Mouse (Mus musculus) 3134 (cell line): ENCODE data around the gene Map2k7.
"Not testable (repeated sequence)": the region's sequence is repeated elsewhere in the genome, so short reads cannot be mapped to it uniquely, and the experiment has no call there.

Experiments
- DNase-seq: peaks from one replicate; pipeline ENCODE4 v3.0.0-alpha.2; 2011; ENCODE audit warnings: low spot score; ENCODE audit not compliant: insufficient read length; ENCODE audit errors: extremely low read depth

The Map2k7 gene

DNA sequence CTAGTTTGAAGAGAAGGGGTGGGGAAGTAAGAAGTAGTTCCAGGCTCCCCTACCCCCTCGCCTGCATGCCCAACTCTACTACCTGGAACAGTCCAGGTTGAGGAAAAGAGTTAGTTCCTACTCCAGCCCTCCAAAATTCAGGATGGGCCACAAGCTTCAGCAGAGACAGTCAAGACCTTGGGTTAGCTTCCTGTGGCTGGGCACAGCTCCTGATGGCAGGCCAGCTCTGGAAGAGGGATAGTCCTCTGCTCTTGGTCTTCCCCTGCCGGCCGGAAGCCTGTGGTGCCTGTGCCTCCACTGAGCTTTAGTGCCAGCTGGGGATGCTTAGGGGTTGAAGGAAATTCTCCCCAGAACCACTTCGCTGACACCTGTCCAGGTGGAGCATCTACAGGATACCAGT lies 12.2 kb upstream of the Map2k7 start:
- no peak for DNase-seq

DNA sequence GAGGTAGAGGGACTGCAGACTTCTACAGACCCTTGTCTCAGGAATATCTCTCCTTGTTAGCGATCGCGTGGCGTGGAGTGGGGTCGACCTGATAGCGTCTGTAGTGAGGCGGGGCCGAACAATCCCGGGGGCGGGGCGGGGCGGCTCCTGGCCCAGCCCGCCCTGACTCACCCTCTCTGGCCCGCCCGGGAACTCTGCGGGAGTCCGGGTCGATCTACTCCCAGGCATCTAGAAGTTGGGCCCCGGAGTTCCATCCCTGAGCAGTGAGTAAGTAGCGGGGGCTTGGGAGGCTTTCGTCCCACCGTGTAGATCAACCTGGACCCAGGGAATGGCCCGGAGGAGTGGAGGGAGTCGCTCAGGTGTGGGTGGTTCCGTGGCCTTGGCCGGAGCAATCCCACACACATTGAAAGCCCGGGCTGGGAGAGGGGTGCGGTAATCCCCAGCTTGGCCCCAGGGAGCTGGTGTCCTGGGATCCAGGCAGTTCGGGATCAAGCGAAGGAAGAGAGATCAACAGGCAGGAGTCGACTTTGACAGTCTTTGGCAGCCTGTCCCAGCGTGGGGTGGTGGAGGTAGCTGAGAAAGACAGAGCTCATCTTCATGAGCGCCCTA lies 11.7 kb upstream of the Map2k7 start, which contains the start of gene Lrrc8e:
Lrrc8e (plus strand) TSS at position 89 of the 609 bp plus-strand sequence.
- DNase-seq: peak; percentile 83

DNA sequence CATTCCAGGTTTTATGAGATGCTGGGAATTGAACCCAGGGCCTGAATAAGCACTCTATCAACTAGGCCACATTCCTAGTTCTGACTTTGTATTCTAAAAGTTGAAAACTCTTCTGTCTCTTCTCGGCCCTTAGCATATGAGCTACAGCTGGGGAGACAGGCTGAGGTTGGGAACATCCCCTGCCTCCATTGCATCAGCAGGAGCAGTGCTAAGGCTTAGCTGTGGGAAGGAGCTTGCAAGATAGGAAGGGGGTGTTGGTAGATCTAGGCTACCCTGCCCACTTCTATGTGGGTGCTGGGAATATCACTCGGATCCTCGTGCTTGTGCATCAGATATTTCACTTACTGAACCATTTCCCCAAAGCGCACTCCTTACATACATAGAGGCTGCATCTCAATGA lies 10.6 kb upstream of the Map2k7 start:
- no peak for DNase-seq

DNA sequence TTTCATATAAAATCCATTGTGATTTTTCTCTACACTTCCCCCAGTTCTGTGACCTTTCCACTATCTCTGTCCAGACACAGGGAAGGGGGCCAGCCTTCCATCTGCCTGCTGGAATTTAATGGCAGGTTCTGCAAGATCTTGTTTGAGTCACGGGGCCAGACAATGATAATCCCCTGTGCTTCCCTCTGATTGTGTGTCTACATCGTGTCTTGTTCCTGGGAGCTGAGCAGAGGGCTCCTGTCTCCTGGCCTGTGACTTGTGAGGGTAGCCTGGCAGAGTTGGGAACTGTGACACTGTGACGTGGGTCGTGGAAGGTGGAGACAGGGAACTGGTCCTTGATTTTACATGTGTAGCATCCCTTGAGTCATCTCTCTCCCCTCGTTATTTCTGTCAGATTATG lies 8.8 kb upstream of the Map2k7 start:
- DNase-seq: no peak

DNA sequence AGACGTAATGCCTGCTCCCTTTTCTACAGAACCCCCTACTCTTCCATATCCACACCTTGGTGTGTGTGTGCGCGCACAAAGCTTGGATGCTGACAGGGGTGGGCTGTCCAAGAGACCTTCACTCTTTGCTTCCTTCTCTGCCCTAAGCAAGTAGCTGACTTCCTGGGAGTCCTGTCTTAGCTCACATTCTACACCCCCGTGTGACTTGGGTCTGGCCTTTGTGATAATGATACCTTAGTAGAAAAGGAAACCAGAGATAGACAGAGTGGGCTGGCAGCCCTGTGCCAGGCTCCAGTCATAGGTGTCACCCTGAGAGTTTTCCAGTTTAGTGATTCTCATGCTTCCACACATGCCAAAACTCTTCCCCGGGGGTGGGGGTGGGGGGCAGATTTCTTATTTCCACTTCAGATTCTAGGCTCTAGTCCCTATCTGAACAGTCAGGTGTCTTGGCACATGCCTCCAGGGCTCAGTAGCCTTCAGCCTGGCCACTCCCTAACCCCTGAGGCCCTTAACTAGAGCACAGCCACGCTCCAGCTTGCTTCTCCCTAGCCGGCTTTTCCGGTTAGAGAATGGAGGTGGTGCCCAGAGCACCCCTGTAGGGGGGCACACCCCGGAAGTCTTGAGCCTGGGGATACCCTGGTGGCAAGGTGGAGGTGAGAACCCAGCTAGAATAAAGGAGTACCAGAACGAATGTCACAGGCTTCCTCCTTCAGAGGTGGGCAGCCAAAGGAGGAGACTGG lies 7.8 kb upstream of the Map2k7 start:
- DNase-seq: no peak

DNA sequence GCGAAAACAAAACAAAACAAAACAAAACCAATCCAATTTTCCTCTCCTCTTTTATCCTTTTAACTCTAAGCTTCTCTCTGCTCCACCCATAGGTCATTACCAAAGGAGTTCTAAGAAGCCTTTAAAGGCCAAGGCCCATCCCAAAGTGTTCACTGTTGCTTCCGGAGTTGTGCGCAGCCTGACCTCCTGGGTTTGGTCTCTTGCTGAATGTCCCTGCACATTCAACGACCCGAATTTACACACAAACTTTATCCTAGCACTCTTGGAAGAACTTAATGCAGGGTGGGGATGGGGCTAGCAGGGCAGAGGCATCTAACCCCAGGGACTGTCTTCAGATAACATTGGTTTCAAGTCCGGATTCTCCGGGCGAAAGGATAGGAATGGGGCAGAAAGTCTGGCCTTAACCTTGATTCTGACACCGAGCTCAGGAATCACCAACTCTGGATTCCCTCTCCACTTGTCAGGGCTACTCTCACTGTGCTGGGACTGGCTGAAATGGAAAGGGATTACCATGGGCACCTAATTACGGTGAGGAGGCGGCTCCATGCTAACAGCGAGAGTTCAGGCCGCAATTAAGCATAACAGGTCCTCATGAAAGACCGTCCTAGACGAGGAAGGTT lies 616 bp upstream of the Map2k7 start:
- no peak for DNase-seq

- DNase-seq: no peak
Observed at GRCm38 (mm10) chr8:4239193-4239890, 802 bp downstream of the Map2k7 start.

DNA sequence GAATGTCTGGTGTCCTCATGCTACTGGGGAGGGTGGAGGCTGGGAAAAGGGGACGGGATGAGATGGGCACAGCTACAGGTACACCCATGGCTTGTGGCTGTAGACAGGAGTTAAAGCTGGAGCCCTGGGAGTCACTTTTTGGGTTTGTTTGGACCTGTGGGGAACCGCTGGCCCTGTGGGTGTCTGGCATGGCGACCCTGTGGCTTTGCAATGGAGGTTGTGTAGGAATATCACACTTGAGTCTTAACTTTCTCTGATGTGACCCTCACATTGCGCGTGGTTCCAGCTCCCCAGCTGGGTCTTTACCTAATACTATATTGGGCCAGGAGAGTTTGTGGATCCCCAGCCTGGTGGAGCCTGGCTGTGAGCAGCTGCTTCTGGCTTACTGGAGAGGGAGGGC lies 6.5 kb downstream of the Map2k7 start:
- DNase-seq: no peak

DNA sequence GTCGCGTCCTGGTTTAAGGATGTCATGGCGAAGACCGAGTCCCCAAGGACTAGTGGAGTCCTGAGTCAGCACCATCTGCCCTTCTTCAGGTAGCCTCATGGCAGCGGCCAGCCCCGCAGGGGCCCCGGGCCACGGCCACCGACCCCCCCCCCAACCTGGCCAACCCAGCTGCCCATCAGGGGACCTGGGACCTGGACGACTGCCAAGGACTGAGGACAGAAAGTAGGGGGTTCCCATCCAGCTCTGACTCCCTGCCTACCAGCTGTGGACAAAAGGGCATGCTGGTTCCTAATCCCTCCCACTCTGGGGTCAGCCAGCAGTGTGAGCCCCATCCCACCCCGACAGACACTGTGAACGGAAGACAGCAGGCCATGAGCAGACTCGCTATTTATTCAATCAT lies 7.2 kb downstream of the Map2k7 start:
- DNase-seq: no peak

GRCm38 (mm10) chr8:4247241-4247640 lies 8.7 kb downstream of the Map2k7 start:
- no peak for DNase-seq

DNA sequence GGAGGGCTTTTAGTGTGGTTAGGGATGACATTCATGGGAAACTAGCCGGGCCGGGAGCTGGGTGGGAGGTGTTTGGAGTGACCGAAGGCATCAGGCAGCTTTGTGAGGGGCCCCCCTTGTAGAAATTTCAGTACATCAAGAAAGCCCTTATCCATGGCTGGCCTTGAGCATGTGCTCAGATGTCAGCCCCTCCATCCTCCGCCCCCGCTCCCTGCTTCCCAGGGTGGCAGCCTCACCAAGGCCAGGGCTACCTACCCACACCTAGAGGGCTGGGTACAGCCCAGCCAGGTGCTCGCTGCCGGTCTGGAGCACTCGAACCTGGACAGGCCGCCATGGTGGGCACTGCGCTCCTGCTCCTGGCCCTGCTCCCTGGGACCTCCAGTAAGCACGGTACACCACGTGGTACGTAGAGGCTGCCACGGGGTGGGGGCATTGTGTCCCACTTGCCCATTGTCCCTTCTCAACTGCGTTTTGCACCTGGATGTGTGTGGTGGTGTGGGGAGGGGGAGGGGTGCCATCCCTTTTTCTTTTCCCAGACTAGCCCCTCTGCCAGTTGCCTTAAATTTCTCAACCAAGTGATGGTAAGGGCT lies 9.5 kb downstream of the Map2k7 start, which contains the start of gene Tgfbr3l:
Tgfbr3l (plus strand) TSS at position 264 of the 590 bp plus-strand sequence.
- DNase-seq: no peak

DNA sequence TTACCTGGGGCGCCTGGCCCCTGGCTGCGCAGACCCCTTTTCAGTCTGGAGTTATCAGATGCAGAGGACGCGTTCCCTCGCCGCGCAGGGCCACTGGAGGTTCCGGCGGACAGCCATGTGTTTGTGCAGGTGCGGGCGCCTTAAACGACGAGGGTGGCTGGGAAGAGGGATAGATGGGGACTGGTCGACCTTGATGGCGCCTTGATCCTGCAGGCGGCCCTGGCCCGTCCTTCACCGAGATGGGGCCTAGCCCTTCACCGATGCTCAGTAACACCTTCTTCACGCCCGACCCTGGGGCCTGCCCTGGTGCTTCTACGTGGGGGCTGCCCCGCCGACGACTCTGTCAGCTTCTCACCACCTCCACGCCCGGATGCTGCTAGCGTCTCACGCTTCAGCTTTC lies 10.7 kb downstream of the Map2k7 start:
- no peak for DNase-seq

GRCm38 (mm10) chr8:4250306-4250970 lies 11.9 kb downstream of the Map2k7 start:
- peak; percentile 66 for DNase-seq

- DNase-seq: no peak
Observed at GRCm38 (mm10) chr8:4252116-4252760, 13.7 kb downstream of the Map2k7 start.

DNA sequence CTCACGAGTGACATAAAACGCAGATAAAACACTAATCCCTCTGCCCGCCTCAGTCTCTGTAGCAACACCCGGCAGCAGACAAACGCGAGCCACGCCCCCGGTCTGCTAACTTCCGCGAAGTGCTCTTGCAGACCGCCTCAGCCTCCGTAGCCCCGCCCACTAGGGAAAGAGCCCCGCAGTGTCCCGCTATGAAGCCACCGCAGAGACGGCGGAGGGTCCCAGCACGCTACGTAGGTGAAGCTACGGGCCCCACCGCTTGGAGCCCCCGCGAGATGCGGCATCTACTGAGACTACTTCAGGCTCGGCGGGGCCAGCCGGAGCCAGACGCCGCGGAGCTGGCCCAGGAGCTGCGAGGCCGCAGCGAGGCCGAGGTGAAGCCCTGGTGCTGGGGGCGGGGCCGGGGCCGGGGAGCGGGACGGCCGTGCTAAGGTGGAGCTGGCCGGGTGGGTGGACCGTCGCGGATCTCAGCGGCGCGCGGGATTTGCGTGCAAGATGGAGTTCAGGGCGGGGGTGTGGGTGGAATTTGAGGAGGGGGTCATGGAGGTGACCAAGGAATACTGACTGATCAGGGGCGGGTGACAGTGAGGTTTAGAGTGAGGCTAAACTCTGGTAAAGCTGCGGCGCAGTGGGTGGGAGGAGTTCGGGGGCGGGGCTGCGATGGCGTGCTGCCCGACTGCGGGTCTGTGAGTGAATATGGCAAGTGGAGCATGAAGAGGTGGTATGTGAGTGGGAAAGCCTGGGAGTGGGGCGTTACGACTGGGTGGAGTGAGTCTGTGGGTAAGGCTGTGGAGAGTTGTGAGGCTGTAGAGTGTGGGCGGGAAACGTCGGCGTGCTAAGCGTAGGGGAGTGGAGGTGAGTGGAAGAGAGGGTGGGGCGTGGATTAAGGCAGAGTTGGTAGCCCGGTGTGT lies 14.6 kb downstream of the Map2k7 start, which contains the start of gene Snapc2:
Snapc2 (plus strand) TSS at position 147 of the 908 bp plus-strand sequence.
- peak; percentile 94 for DNase-seq

DNA sequence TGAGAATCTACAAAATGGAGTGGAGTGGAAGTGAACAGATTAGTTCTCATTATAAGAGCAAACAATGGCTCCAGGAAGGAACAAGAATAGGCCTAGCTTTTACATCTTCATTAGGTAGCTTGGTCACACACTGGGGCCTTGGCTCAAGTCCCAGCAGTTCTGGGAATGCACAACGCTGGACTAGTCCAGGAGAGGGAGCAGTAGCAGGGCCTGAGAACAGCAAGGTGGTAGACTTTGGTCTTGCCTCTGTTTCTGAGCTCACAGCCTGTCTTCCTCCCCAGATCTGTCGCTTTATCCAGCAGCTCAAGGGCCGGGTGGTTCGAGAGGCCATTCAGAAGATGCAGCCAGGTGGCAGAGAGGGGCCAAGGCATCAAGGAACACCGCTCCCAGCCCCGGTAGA lies 15.5 kb downstream of the Map2k7 start:
- no peak for DNase-seq

- DNase-seq: not testable (repeated sequence)
Observed at GRCm38 (mm10) chr8:4255471-4255870, 16.9 kb downstream of the Map2k7 start.

GRCm38 (mm10) chr8:4256911-4257310 lies 18.4 kb downstream of the Map2k7 start:
- DNase-seq: no peak

DNA sequence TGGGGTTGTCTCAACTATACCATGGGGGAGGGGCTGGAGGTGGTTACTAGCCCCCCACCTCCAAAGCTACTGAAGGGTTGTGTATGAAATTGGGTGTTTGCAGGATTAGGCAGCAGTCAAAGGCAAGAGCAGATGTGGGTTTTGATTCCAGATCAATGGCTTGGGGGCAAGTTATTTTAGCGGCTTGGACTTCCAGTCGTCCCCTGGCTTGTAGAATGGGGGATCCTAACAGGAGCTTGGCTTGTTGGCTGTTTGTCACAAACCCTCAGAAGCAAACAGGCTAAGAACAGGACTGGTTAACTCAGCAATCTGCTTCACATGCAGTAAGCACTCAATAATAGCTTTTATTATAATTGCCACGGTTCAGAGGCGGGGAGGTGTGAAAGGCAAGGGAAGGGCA lies 18.8 kb downstream of the Map2k7 start:
- no peak for DNase-seq
